Mouse (Mus musculus): ENCODE data around the gene Spx.

DNA sequence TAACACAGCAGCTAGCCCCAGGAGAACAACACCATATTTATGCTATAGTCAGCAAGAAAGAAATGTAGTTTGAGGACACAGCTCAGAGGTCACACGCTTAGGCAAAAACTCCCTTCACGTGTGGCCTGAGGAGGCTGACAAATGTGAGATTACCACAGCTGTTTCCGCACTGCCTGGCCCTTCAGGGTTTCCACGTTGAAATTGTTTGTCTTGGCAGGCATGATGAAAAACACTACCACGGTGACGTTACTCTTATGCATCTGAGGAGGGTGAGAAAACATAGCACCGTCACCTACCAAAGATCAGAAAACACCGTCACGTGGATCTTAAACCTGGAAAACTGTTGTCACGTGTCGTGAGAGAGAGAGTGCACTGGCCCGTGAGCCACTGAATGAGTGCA lies 38.1 kb downstream of the Spx start:
- TF ChIP-seq CTCF (IDR thresholded peaks at IDR 0.05; ENCODE audit: extremely low read depth, insufficient read length, insufficient replicate concordance, low read depth, low read length) (no peak), POLR2A (IDR thresholded peaks at IDR 0.05; ENCODE audit: low read depth, low read length) (no peak)
